In the genomic region with DNA sequence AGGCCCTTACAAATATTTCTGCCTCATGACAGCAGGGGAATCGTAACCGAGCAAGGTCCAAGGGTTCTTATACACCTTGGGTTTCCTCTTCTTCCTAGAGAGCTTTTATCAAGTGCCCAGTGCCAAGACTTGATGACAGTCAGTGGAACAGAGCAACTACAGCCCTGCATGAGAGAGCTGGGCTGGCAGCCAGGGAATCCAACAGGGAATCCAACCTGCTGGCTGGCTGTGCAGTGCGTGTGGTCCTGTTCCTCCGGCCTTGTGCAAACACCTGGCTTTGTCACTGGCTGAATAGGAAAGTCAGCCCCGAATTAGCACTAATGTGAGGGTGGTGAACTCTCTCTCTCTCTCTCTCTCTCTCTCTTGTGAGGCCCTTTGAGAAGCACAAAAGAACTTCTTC, we compare ENCODE assay signal across 8 mouse cellular contexts. TPM values are rescaled to one million over a fixed set of nuclear protein-coding genes. Genes with fewer than 3 reads are reported as not detected.
DNase-seq lines count a peak whose midpoint lies in the region; ATAC-seq lines count a peak whose summit lies in the region.

No protein-coding gene starts in this region.

- H3K27ac ChIP-seq in hindbrain, embryonic 16.5 days (ENCODE audit: low read depth, low read length), result no peak overlapping the region
- H3K27ac ChIP-seq in hindbrain, embryonic 10.5 days, result no peak overlapping the region
- peak overlapping the region; percentile 13; the same call in 1 of the 2 replicates for H3K27ac ChIP-seq in heart, embryonic 12.5 days (ENCODE audit: poor library complexity, severe bottlenecking)

- H3K9me3 ChIP-seq in hindbrain, embryonic 16.5 days (ENCODE audit: control insufficient read depth, low read length), result no peaks in the 10 kb centered on the region
- peaks cover 6% of the 10 kb centered on the region; the same call in 1 of the 2 replicates for H3K9me3 ChIP-seq in hindbrain, embryonic 10.5 days
- H3K9me3 ChIP-seq in heart, embryonic 12.5 days (replicated peaks), result peaks cover 12% of the 10 kb centered on the region

- H3K4me2 ChIP-seq in hindbrain, embryonic 16.5 days (ENCODE audit: low read length), result no peak overlapping the region
- H3K4me2 ChIP-seq in heart, embryonic 12.5 days, result no peak overlapping the region

- 23% methylated on average over 5 of the region's 5 CpGs for WGBS in hindbrain, embryonic 16.5 days
- 72% methylated on average over 5 of the region's 5 CpGs for WGBS in hindbrain, embryonic 10.5 days
- 59% methylated on average over 5 of the region's 5 CpGs for WGBS in heart, embryonic 12.5 days

- DNase-seq in hindbrain, embryonic 10.5 days (ENCODE audit: low spot score), result no peak
- DNase-seq in brain, adult 2 months (ENCODE audit: low read depth, low spot score), result peak; percentile 24
- DNase-seq in kidney, postnatal 4 days, result peak; percentile 28 to 48
- DNase-seq in ovary, postnatal 14 days (ENCODE audit: low spot score), result no peak
- DNase-seq in thymus, adult 18-20 months, result no peak
- no peak for DNase-seq in spleen, adult 18-20 months

- H3K36me3 ChIP-seq in hindbrain, embryonic 16.5 days (ENCODE audit: control insufficient read depth, insufficient read depth, low read length), result no peaks in the 10 kb centered on the region
- no peaks in the 10 kb centered on the region for H3K36me3 ChIP-seq in hindbrain, embryonic 10.5 days
- no peaks in the 10 kb centered on the region for H3K36me3 ChIP-seq in heart, embryonic 12.5 days

- H3K4me1 ChIP-seq in hindbrain, embryonic 16.5 days (ENCODE audit: control insufficient read depth, insufficient read depth, low read depth, low read length), result peaks cover 5% of the 10 kb centered on the region
- peaks cover 11% of the 10 kb centered on the region for H3K4me1 ChIP-seq in hindbrain, embryonic 10.5 days (replicated peaks)
- H3K4me1 ChIP-seq in heart, embryonic 12.5 days (replicated peaks), result peaks cover 13% of the 10 kb centered on the region; the same call in 1 of the 2 replicates

- no peak overlapping the region for H3K4me3 ChIP-seq in hindbrain, embryonic 16.5 days (ENCODE audit: low read length)
- no peak overlapping the region for H3K4me3 ChIP-seq in hindbrain, embryonic 10.5 days
- H3K4me3 ChIP-seq in heart, embryonic 12.5 days, result no peak overlapping the region

- 0 out of 2 replicates have a peak, but pooled peaks have one; percentile 58 for ATAC-seq in hindbrain, embryonic 16.5 days
- ATAC-seq in heart, embryonic 12.5 days (ENCODE audit: insufficient number of reproducible peaks, low FRiP score), result no peak

- no peak overlapping the region for H3K9ac ChIP-seq in hindbrain, embryonic 16.5 days (ENCODE audit: low read depth, low read length)
- no peak overlapping the region for H3K9ac ChIP-seq in heart, embryonic 12.5 days

- H3K27me3 ChIP-seq in hindbrain, embryonic 16.5 days (replicated peaks; ENCODE audit: control insufficient read depth, insufficient read depth, low read length), result no peaks in the 10 kb centered on the region
- peaks cover 5% of the 10 kb centered on the region; the same call in 1 of the 2 replicates for H3K27me3 ChIP-seq in hindbrain, embryonic 10.5 days (ENCODE audit: insufficient read depth, poor library complexity, severe bottlenecking)
- H3K27me3 ChIP-seq in heart, embryonic 12.5 days (replicated peaks), result peaks cover 5% of the 10 kb centered on the region; the same call in 1 of the 2 replicates

RNA-seq across cellular contexts. Expression of a gene that starts 22.5 kb away (rescaled TPM):
- polyA plus RNA-seq in hindbrain, embryonic 16.5 days (2015; fragmentation: Nextera tagmentation; extraction: Ambion mirVana), result 0.85 and 1.2 TPM in 2 replicates
- 3.3 and 5.3 TPM in 2 replicates for polyA plus RNA-seq in hindbrain, embryonic 10.5 days (2016; fragmentation: Nextera tagmentation; extraction: Ambion mirVana)
- polyA plus RNA-seq in heart, embryonic 12.5 days (2016; fragmentation: Nextera tagmentation; extraction: Ambion mirVana), result 6.0 and 6.8 TPM in 2 replicates

Comparison
In these comparisons a context has a peak if more than half of its experiments do, and no peak if none do; other contexts are left out.
1. DNase-seq: peak in brain, adult 2 months (single experiment) and kidney, postnatal 4 days (2 of 2); none in hindbrain, embryonic 10.5 days (single experiment), ovary, postnatal 14 days (single experiment), thymus, adult 18-20 months (0 of 2) and spleen, adult 18-20 months (0 of 2).